Comparison of ENCODE assay signal across 11 mouse cellular contexts in genomic region chr4:45493786-45494400, GRCm38 (mm10). TPM values are rescaled to one million over a fixed set of nuclear protein-coding genes. Genes with fewer than 3 reads are reported as not detected.
A peak's percentile ranks its signal among the peaks of the same experiment; 100 is the strongest.
DNase-seq lines count a peak whose midpoint lies in the region; ATAC-seq lines count a peak whose summit lies in the region.
"Had no signal": no experiment of that assay in that cellular context is flagged by ENCODE, and none has a peak within 500 bp of the region (broad histone marks: within the 10 kb centered on the region; RNA-seq: fewer than 3 reads in every experiment).

No protein-coding gene starts in this region.

- no peaks in the 10 kb centered on the region for H3K9me3 ChIP-seq in forebrain, embryonic 12.5 days
- H3K9me3 ChIP-seq in forebrain, embryonic 16.5 days (ENCODE audit: control insufficient read depth, low read length) = no peaks in the 10 kb centered on the region
- no peaks in the 10 kb centered on the region for H3K9me3 ChIP-seq in kidney, embryonic 14.5 days (ENCODE audit: control insufficient read depth, low read length)
- no peaks in the 10 kb centered on the region for H3K9me3 ChIP-seq in embryonic facial prominence, embryonic 12.5 days
- H3K9me3 ChIP-seq: megakaryocyte, embryonic 14.5 days had no signal

- H3K4me3 ChIP-seq in forebrain, embryonic 12.5 days (replicated peaks) = no peak overlapping the region
- no peak overlapping the region for H3K4me3 ChIP-seq in forebrain, embryonic 16.5 days (replicated peaks; ENCODE audit: low read length)
- no peak overlapping the region for H3K4me3 ChIP-seq in kidney, embryonic 14.5 days (ENCODE audit: low read length)
- H3K4me3 ChIP-seq in embryonic facial prominence, embryonic 12.5 days = no peak overlapping the region

- 13% methylated on average over 6 of the region's 6 CpGs for WGBS in forebrain, embryonic 12.5 days
- WGBS in forebrain, embryonic 16.5 days = 26% methylated on average over 6 of the region's 6 CpGs
- WGBS in kidney, embryonic 14.5 days = 35% methylated on average over 6 of the region's 6 CpGs
- 18% methylated on average over 6 of the region's 6 CpGs for WGBS in embryonic facial prominence, embryonic 12.5 days

- peaks cover 88% of the 10 kb centered on the region for H3K4me1 ChIP-seq in forebrain, embryonic 12.5 days
- H3K4me1 ChIP-seq in forebrain, embryonic 16.5 days (replicated peaks; ENCODE audit: control insufficient read depth, insufficient read depth, low read length) = peaks cover 86% of the 10 kb centered on the region
- peaks cover 82% of the 10 kb centered on the region for H3K4me1 ChIP-seq in kidney, embryonic 14.5 days (ENCODE audit: control insufficient read depth, insufficient read depth, low read length)
- H3K4me1 ChIP-seq in embryonic facial prominence, embryonic 12.5 days = peaks cover 87% of the 10 kb centered on the region

- peak overlapping the region; percentile 53; the same call in 1 of the 2 replicates for H3K27ac ChIP-seq in forebrain, embryonic 12.5 days
- no peak overlapping the region for H3K27ac ChIP-seq in forebrain, embryonic 16.5 days (ENCODE audit: low read length)
- H3K27ac ChIP-seq in kidney, embryonic 14.5 days (ENCODE audit: low read depth, low read length) = no peak overlapping the region
- peak overlapping the region; percentile 32 for H3K27ac ChIP-seq in embryonic facial prominence, embryonic 12.5 days

- 0 out of 2 replicates have a peak overlapping the region, but pooled peaks have one; percentile 17 for H3K9ac ChIP-seq in forebrain, embryonic 12.5 days
- no peak overlapping the region for H3K9ac ChIP-seq in forebrain, embryonic 16.5 days (replicated peaks; ENCODE audit: low read depth, low read length)
- H3K9ac ChIP-seq in kidney, embryonic 14.5 days (ENCODE audit: low read depth, low read length) = 0 out of 2 replicates have a peak overlapping the region, but pooled peaks have one; percentile 23
- H3K9ac ChIP-seq in embryonic facial prominence, embryonic 12.5 days = no peak overlapping the region

- DNase-seq in kidney, postnatal 4 days = no peak
- peak; percentile 60 for DNase-seq in mesoderm, embryonic 11.5 days (ENCODE audit: low read depth, low spot score)
- no peak for DNase-seq in thymus, adult 18-20 months
- DNase-seq: cerebellum, postnatal 25 days; kidney, adult 18-20 months had no signal

- peaks cover 20% of the 10 kb centered on the region; the same call in 1 of the 2 replicates for H3K27me3 ChIP-seq in forebrain, embryonic 12.5 days
- H3K27me3 ChIP-seq in forebrain, embryonic 16.5 days (replicated peaks; ENCODE audit: control insufficient read depth, insufficient read depth, low read length) = no peaks in the 10 kb centered on the region
- no peaks in the 10 kb centered on the region for H3K27me3 ChIP-seq in kidney, embryonic 14.5 days (ENCODE audit: control insufficient read depth, insufficient read depth, low read length)
- no peaks in the 10 kb centered on the region for H3K27me3 ChIP-seq in embryonic facial prominence, embryonic 12.5 days
- H3K27me3 ChIP-seq: megakaryocyte, embryonic 14.5 days had no signal

- no peak overlapping the region for H3K4me2 ChIP-seq in forebrain, embryonic 12.5 days
- H3K4me2 ChIP-seq in forebrain, embryonic 16.5 days (ENCODE audit: low read length) = no peak overlapping the region
- no peak overlapping the region for H3K4me2 ChIP-seq in kidney, embryonic 14.5 days (replicated peaks; ENCODE audit: low read depth, low read length)
- no peak overlapping the region for H3K4me2 ChIP-seq in embryonic facial prominence, embryonic 12.5 days (replicated peaks)

- H3K36me3 ChIP-seq in forebrain, embryonic 12.5 days (replicated peaks) = no peaks in the 10 kb centered on the region
- H3K36me3 ChIP-seq in forebrain, embryonic 16.5 days (ENCODE audit: control insufficient read depth, insufficient read depth) = no peaks in the 10 kb centered on the region
- H3K36me3 ChIP-seq in kidney, embryonic 14.5 days (ENCODE audit: control insufficient read depth, insufficient read depth, low read length) = no peaks in the 10 kb centered on the region
- no peaks in the 10 kb centered on the region for H3K36me3 ChIP-seq in embryonic facial prominence, embryonic 12.5 days

- ATAC-seq in forebrain, embryonic 12.5 days (ENCODE audit: low FRiP score) = no peak
- no peak for ATAC-seq in forebrain, embryonic 16.5 days
- no peak for ATAC-seq in kidney, embryonic 14.5 days (ENCODE audit: low FRiP score, low TSS enrichment)
- ATAC-seq in embryonic facial prominence, embryonic 12.5 days (ENCODE audit: insufficient number of reproducible peaks, insufficient read depth, low FRiP score, low TSS enrichment) = no peak
- no peak for ATAC-seq in cerebellum, adult (ENCODE audit: insufficient number of reproducible peaks, low FRiP score, low TSS enrichment)

RNA-seq across cellular contexts. Expression of gene Shb, which starts 38.4 kb away (rescaled TPM):
- 10.4 and 13.6 TPM in 2 replicates for polyA plus RNA-seq in forebrain, embryonic 12.5 days (2016; fragmentation: Nextera tagmentation; extraction: Ambion mirVana)
- 5.8 and 7.0 TPM in 2 replicates for polyA plus RNA-seq in forebrain, embryonic 16.5 days (2015; fragmentation: Nextera tagmentation; extraction: Ambion mirVana)
- 6.0 and 6.1 TPM in 2 replicates for polyA plus RNA-seq in kidney, embryonic 14.5 days (2014; fragmentation: Nextera tagmentation; extraction: Ambion mirVana)
- 8.3 and 9.6 TPM in 2 replicates for polyA plus RNA-seq in embryonic facial prominence, embryonic 12.5 days (2016; fragmentation: Nextera tagmentation; extraction: Ambion mirVana)

Comparison
In these comparisons a context has a peak if more than half of its experiments do, and no peak if none do; other contexts are left out.
1. H3K27ac ChIP-seq: peak in forebrain, embryonic 12.5 days (single experiment) and embryonic facial prominence, embryonic 12.5 days (single experiment); none in forebrain, embryonic 16.5 days (single experiment) and kidney, embryonic 14.5 days (single experiment).
2. H3K9ac ChIP-seq: peak in forebrain, embryonic 12.5 days (single experiment) and kidney, embryonic 14.5 days (single experiment); none in forebrain, embryonic 16.5 days (single experiment) and embryonic facial prominence, embryonic 12.5 days (single experiment).